Mouse (Mus musculus): Measurements from ENCODE around the gene Sgpp2.

Sgpp2 gene

DNA sequence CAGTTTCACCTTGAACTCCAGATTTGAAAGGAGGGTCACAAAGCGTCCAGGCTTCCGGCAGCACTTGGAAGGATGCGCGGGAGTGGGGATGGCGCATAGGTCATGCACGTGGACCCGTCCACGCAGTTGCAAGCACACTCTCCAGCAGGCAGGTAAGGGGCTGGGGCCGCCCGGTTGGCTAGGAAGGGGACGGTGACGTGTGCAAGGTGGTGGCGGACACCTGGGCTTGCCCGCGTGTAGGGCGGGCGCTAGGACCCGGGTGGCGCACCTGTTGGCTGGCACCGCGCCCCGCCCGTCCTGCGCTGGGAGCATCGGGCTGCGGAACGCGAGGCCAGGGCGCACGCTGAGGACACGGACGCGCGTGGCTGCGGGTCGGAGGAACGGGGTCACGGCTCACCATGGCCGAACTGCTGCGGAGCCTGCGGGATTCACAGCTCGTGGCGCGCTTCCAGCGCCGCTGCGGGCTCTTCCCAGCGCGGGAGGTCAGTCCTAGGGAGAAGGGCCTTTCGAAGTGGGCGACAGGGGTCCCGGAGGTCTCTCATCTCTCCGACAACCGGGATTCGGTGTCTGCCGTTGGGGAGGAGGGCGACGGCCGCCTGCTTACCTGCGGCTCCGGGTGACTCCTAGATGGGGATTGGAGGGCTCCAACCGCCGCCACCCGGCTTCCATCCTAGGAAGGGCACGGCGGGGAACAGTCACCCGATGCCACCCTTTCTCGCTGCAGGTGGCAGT lies at the start of gene Sgpp2:
Gene Sgpp2, plus strand, starts transcription at position 325 of the 732 bp plus-strand sequence.
- in situ Hi-C loops (cut with MboI, MseI), result no loop called here

DNA sequence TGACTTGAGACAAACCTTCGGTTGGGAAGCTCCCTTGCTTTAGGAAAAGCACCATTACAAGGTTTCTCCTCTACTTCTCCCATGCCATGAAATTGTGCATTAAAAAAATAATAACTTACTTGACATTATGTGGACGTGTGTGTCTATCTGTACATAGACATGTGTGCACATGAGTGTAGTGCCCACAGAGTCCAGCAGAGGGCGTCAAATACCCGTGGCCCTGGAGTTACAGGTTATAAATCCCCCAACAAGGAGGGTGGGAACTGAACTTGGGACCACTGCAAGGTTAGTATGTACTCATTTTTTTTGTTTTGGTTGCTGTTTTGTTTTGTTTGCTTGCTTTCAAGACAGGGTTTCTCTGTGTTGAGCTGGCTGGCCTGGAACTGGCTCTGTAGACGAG lies 42.6 kb upstream of the Sgpp2 start:
- in situ Hi-C loops (cut with MboI, MseI), result no loop called here

DNA sequence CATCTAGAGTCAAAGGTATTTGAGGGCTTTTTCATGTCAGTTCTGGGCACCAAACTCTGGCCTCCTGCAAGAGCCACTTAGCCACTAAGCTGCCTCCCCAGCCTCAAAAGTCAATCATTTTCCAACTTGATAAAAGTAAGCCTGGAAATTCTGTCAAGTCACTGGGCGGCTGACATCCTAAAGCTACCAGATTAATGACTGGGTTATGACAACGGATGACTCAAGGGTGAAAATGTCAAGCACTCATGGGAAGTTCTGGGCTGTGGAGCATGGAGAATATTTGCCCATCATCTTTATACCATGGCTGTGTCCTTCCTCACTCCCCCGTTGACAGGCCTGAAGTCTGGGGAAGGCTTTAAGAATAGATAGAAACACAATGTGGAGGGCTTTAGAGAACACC lies 37.2 kb upstream of the Sgpp2 start:
- in situ Hi-C loops (cut with MboI, MseI), result loop anchor here in 1 of 2 experiments (10.0 kb wide), 1 partner anchor 1342 kb away; no protein-coding TSS in a partner anchor

GRCm38 (mm10) chr1:78279128-78279527 lies 31.0 kb upstream of the Sgpp2 start:
- in situ Hi-C loops (cut with MboI, MseI), result loop anchor here in 1 of 2 experiments (10.0 kb wide), 1 partner anchor 1336 kb away; no protein-coding TSS in a partner anchor

DNA sequence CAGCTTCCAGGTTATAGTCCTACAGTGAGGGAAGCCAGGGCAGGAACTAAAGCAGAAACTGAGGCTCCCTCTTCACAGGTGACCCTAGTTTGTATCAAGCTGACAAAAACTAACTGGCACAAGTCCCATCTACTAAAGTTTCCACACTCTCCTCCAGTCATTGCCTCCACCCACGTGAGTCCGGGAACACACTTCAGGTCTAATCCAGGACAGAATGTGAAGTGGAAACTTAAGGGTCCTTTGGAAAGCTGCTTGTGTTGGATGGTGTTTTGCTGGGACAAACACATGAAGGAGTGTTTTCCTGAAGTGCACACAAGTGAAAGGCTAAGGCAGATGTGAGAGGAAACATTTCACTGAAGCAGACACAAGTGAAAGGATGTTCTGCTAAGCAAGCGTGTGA lies 17.7 kb upstream of the Sgpp2 start:
- in situ Hi-C loops (cut with MboI, MseI), result no loop called here

DNA sequence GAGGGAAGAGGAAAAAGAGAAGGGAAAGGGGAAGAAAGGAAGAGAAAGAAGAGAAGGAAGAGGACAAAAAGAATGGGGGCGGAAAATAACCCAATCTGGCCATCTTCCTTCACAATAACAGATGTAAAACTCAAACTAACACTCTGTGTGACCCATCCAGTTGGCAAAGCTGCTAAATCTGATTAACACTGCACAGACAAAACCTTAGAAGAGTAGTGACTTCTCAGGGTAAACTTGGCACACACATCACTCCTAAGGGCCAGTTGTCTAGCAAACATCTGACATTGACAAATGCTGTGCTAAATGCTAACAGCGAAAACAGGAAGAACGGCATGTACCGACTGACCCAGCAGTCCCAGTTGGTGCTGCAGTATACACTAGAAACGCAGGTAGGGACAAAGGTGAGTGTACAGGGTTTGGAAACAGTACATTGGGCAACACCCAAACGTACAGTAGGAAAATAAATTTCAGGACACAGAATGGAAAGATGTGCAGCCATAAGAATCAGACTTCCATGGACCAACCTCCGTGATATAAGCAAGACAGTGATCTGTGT lies 10.4 kb upstream of the Sgpp2 start:
- in situ Hi-C loops (cut with MboI, MseI), result no loop called here

GRCm38 (mm10) chr1:78308688-78309087 lies 1.5 kb upstream of the Sgpp2 start:
- in situ Hi-C loops (cut with MboI, MseI), result no loop called here

DNA sequence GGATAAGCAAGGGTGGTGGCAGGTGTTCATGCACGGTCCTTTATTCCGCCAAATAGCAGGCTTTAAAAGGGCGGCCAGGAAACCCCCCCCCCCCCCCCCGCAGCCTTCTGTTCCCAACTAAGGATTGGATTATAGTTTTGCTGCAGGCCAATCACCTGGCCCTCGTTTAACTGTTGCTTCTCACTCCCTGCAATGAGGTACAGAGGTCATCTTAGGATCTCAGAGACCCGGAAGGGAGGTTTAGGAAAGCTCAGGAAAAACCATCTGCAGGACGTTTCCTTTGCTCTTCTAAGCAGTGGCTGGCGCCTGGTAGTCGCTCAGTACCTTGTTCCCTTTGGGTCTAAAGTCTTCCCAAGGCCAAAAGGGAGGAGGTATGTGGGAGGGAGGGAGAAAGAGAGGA lies 865 bp upstream of the Sgpp2 start:
- in situ Hi-C loops (cut with MboI, MseI), result no loop called here

DNA sequence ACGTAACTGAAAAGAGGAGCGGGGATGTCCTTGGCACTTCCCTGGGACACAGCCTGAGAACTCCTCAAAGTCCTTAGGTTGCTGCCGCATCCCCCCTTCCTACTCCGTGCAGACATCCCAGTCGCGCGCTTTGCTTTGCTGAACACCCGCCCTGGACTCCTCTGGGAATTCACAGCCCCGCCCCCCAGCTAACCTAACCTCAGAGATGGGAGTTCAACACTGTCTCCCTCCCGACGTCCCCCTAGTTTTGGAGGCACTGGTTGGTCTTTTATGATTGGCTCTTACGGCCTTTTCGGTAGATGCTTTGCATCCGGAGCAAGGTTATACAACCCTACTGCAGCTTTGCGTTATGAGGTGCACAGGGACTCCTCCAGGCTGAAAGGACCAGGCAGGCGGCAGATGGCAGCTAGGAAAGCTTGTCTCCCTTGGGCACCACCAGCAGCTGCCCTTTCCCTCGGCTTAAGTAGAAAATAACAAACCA lies 756 bp downstream of the Sgpp2 start:
- in situ Hi-C loops (cut with MboI, MseI), result no loop called here

DNA sequence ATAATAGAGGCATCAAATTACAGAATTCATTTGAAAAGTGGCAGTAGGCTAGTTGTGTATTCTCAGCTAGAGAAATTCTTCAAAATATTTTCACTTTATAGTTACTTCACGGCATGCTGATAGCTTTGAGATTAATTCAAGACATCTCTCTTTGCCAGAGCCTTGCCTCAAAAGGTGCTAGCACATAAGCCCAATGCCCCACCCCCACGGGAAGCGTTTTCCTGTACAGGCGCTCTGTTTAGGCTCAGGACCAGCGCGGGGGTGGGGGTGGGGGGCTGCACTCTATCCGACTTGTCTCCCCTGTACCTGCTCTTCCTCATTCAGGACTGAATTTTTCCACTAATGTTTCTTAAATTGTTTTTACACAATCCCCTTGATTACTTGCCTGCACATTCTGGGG lies 1.3 kb downstream of the Sgpp2 start:
- in situ Hi-C loops (cut with MboI, MseI), result no loop called here

DNA sequence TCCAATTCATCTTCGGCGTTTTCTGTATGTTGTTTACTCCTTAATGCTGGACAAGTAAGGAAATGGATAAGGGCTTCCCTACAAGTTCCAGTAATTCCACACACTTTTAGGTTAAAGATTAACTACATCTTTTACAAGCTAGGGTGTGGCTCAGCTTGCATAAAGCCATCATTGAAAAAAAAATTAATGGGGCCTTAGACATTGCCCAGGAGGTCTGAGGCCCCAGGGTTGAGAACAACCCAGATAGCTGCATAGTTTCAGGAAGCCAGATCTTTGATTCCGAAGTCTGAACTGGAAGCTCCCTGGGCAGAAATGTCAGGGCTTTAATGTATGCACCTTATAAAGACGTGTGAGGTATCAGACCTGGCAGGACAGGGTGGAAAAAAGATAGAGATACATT lies 2.8 kb downstream of the Sgpp2 start:
- in situ Hi-C loops (cut with MboI, MseI), result no loop called here

DNA sequence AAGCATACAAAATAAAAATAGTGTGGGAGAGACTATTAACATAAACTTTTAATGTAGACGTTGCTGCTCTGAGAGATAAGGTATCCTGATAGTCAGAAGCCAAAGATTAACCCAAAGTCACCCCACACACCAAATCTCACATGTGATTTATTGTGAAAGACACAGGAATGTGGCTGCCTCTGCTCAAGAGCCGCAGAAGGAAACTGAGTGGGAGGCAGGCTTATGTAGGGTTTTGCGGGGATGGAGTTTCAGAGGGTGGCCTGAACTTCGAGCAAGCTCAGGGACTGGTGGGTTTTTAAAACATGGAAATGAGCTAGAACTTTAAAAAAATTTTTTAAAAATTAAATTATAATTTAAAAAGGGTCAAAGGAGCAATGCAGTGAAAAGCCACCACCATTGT lies 3.8 kb downstream of the Sgpp2 start:
- in situ Hi-C loops (cut with MboI, MseI), result no loop called here

DNA sequence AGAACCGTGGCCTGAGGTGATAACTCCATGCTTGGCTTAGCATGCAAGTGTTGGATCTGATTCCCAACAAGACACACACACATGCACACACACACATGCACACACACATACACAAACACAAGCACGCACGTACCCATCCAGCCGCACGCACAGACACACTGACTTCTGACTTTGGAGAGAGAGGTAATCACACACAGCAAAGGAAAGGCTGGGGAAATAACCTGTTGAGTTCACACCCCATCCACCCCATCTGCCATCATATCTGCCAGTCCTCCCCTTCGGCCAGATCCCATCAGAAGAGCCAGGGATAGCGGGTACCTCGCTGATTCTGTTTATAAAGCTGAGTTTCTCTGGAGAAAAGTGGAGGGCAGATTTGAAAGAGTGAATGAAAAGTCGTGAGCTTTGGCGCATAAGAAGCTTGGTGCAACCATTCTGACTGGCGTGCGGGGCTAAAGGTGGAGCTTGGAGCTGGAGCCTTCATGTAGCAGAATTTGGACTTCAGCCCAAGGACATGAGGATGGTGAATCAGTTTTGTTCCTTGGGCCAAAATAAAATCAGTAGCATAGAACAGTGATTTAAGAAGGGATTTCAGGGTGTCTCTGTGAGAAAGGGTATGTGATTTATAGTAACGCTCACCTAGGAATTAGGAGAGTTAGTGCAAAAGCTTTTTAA lies 8.1 kb downstream of the Sgpp2 start:
- in situ Hi-C loops (cut with MboI, MseI), result no loop called here

DNA sequence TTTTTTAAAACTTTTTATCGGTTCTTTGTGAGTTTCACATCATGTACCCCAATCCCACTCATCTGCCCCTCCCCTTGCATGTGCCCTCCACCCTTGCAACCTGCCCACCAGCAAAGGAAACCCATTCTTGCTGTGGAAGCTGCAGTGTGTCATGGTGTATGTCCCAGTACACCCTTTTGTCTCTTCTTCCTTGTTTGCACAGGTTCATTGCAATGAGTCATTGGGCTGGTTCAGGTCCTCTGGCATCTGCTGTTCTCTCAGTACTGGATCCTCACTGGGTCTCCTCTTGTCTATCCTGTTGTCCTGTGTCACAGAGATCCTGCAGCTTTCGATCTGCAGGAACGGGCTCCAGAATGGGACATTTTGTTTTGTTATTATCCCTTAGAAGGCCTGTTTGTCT lies 10.1 kb downstream of the Sgpp2 start:
- in situ Hi-C loops (cut with MboI, MseI), result no loop called here

GRCm38 (mm10) chr1:78322098-78322778 lies 12.1 kb downstream of the Sgpp2 start:
- in situ Hi-C loops (cut with MboI, MseI), result no loop called here

- in situ Hi-C loops (cut with MboI, MseI), result no loop called here
These were observed 12.7 kb downstream of the Sgpp2 start for GRCm38 (mm10) chr1:78322844-78323243.

DNA sequence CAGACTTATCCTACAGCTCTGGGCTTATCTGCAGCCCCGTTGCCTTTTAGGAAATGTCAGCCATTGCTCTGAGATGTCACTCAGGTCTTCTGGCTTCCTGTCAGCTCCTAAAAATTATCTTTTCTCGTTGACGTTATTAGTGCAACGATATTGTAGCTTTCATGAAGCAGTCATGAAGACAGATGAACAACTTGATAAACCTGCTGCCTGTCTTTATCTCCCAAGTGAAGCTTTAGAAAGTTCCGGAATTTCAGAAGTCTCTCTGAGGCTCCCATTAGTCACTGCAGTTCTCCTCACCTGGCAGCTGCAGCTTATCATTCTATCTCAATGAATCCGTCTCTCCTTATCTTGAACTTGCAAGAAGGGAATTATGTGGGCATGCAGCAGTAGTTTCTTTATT lies 13.9 kb downstream of the Sgpp2 start:
- in situ Hi-C loops (cut with MboI, MseI), result no loop called here

DNA sequence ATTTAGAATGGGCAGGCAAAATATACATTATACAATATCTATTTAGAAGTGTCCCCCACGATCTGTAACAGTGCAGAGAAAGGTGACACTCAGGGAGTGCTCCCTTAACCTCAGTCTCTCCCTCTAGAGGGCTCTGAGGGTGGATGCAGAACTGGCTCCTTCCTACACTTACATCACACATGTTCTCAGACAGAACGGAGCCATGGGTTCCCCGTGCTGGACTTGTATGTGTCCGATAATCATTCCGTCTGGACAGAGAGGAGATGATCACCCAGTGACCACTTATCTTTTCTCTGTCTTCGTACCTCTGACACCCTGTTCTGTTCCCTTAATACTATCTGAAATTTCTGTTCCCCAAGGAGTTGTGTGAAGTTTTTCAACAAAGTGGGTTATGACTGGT lies 15.7 kb downstream of the Sgpp2 start:
- in situ Hi-C loops (cut with MboI, MseI), result no loop called here

- in situ Hi-C loops (cut with MboI, MseI), result no loop called here
These were observed 18.5 kb downstream of the Sgpp2 start for GRCm38 (mm10) chr1:78328646-78329045.

DNA sequence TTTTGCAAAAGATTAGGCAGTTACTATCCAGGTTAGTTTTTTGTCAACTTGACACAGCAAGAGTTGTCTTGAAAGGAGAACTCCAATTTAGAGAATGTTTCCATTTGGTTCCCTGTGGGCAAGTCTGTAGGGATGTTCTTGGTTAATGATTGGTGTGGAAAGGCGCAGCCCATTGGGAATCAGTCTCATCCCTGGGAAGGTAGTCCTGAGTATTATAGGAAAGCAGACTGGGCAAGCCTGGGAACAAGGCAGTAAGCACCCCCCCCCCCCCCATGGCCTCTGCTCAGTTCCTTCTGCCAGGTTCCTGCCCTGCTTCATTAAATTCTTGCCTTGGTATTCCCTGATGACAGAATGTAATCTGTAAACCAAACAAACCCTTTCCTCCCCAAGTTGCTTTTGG lies 19.7 kb downstream of the Sgpp2 start:
- in situ Hi-C loops (cut with MboI, MseI), result no loop called here

- in situ Hi-C loops (cut with MboI, MseI), result no loop called here
These were observed 20.5 kb downstream of the Sgpp2 start for GRCm38 (mm10) chr1:78330620-78331158.

- in situ Hi-C loops (cut with MboI, MseI), result no loop called here
These were observed 27.6 kb downstream of the Sgpp2 start for GRCm38 (mm10) chr1:78337726-78338125.

All from T-helper 17 cell (primary cell).